Mouse (Mus musculus) erythroid progenitor cell, adult 5-6 weeks (primary cell): ENCODE data around the gene Abhd18. TPM values are rescaled to one million over a fixed set of nuclear protein-coding genes. Genes with fewer than 3 reads are reported as not detected.
"Not testable (repeated sequence)": the region's sequence is repeated elsewhere in the genome, so short reads cannot be mapped to it uniquely, and the experiment has no call there.

Source experiments
- ATAC-seq: replicated peaks from 2 replicates; pipeline ENCODE4 v1.8.0; 2016; ENCODE audit warnings: moderate number of reproducible peaks, mild to moderate bottlenecking, moderate TSS enrichment, inconsistent platforms; ENCODE audit not compliant: poor library complexity, low FRiP score, severe bottlenecking
- total RNA-seq, 2 experiments: library from RNA; stranded (forward) in 1 of 2; stranded (reverse) in 1 of 2; fragments of 150-400 nt in 1 of 2; fragments of 186-747, 209-891 nt in 1 of 2; gene quantifications; 2 replicates each; pipeline versions ENCODE4 v1.2.3 to v1.2.4; 2015 to 2017; ENCODE audit warnings: low replicate concordance in 2 of 2

Gene Abhd18
- total RNA-seq (2015; ENCODE audit: low replicate concordance): 0.36 and 7.1 TPM in 2 replicates
- 7.3 and 7.6 TPM in 2 replicates for total RNA-seq (2017; ENCODE audit: low replicate concordance)

DNA sequence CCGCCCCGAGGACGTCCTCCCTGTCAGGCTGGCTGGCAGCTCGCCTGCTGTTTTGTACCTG, at the start of gene Abhd18:
Gene Abhd18, plus strand, starts transcription at position 14 of the 61 bp plus-strand sequence.
- not testable (repeated sequence) for ATAC-seq

DNA sequence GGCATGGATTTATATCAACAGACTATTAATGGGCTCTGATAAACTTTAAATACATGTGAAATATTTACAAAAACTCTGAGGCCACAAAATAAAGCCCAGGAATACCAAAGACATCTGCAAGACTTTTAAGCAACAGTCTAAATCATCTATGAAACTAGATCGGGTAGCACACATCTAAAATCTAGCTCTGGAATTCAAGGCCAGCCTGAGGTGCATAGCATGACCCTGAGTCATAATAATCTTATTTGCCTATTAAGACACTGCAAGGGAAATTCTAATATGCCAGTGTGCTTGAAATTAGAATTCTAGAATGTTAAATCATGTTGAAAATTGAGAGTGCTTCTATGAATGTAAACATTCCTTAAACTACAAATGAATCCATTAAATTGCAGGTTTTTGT, 48.7 kb upstream of the Abhd18 start:
- ATAC-seq: no peak

- peak; percentile 83 for ATAC-seq
Measured at GRCm38 (mm10) chr3:40798500-40798899, 48.3 kb upstream of the Abhd18 start.

DNA sequence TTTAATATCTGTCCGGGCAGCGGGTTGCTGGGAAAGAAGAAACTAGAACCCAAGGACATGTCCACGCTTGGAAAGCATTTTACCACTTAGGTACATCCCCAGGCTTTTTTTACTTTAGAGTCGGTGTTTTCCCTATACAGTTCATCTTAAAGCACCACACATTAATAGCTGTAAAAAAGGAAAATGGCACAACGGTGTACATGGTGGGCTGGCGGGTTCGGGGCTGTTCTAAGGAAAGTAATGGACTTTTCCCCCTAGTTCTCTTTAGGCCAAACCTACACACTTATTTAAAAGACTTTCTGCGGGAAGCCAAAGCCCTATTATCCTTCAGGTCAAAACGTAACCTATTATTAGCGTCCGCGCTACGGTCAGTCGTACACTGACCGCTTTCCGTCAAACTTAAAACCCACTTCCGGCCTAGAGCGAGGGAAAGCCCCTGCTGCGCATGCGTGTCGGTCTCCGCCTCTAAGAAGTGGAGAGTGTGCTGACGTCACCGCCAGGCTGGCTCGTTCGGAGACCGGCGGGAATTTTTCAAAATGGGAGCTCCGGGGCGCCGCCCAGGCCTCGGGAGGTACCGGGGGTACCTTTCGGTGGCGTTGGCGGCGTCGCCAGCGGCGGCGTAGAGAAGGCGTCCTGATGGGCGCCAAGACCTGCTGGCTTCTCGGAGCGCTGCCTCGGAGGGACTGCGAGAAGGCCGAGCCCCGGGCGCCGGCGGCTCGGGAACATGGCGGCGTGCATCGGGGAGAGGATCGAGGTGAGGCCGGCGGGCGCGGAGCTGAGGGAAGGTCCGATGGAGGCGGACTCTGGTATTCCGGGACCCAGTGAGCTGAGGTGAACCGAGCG, 47.0 kb upstream of the Abhd18 start, which contains the start of gene Plk4:
Gene Plk4, plus strand, starts transcription at position 490 of the 843 bp plus-strand sequence.
- peak; percentile 88 for ATAC-seq

DNA sequence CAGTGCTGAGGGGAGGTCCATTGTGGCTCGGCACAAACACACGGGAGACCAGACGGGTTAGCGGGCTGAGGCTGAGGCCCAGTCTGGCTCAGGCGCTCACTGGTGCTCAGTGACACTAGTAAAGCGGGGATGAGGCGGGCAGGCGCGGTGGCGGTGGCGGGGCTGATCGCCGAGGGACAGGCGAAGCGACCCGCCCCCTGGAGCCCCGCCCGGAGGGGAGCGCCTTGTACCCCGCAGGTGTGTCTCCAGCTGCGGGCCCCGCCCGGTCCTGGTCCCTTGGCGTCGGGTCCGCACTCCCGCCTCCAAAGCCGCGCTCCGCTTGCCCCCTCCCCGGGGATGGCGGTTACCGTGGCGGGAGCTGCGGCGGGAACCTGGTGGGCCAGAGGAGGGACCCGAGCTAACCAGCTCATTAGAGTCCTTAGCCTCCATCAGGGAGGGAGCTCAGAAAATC, 46.4 kb upstream of the Abhd18 start:
- ATAC-seq: peak; percentile 77

- no peak for ATAC-seq
Measured at GRCm38 (mm10) chr3:40806871-40807270, 39.9 kb upstream of the Abhd18 start.

GRCm38 (mm10) chr3:40808686-40809085, 38.1 kb upstream of the Abhd18 start:
- no peak for ATAC-seq

GRCm38 (mm10) chr3:40809894-40810293, 36.9 kb upstream of the Abhd18 start:
- ATAC-seq: no peak

GRCm38 (mm10) chr3:40813275-40813674, 33.5 kb upstream of the Abhd18 start:
- no peak for ATAC-seq

GRCm38 (mm10) chr3:40845521-40845920, 1.2 kb upstream of the Abhd18 start:
- not testable (repeated sequence) for ATAC-seq

GRCm38 (mm10) chr3:40846473-40846956, 255 bp upstream of the Abhd18 start, which contains the start of gene Mfsd8:
Gene Mfsd8 (minus strand): TSS chr3:40846886.
- peak; percentile 95 for ATAC-seq

DNA sequence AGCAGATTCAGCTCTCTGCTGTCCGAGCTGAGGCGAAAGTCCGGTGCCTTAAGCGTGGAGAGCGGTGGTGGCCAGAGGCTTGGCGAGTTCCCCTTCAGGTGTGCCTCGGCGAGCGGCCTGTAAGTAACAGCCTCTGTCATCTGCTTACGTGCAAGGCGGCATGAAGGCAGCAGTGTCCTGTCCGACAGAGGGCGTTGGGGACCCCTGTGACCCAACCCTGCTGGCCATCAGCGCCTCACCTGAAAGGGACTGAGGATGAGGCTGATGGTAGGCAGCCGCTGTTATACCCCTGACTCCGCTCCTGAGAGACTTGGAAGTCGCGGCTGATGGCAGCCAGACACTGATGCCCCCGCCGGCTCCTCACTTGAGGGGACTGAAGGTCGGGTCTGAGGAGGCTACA, 248 bp downstream of the Abhd18 start:
- ATAC-seq: peak; percentile 67

DNA sequence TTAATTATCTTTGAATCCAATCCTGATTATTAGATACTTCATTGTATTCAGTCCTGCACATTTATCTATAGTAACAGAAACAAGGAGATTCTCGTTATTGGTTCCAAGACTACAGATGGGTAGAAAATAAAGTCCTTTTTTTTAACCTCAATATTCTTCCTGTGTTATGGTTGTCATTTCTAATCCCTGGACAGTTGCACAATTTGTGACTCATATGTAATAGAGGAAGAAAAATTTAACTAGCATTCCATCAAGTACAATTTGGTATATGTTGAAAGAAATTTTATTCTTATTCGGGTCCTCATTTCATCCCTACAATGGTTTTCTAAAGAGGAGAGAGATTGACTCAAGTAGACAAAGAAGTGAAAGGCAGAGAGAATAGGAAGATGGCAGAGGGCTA, 1.2 kb downstream of the Abhd18 start:
- not testable (repeated sequence) for ATAC-seq

GRCm38 (mm10) chr3:40853123-40853738, 6.5 kb downstream of the Abhd18 start:
- ATAC-seq: not testable (repeated sequence)

GRCm38 (mm10) chr3:40893816-40894258, 47.1 kb downstream of the Abhd18 start:
- ATAC-seq: peak; percentile 95

- not testable (repeated sequence) for ATAC-seq
Measured at GRCm38 (mm10) chr3:40894336-40894735, 47.6 kb downstream of the Abhd18 start.

GRCm38 (mm10) chr3:40902443-40902842, 55.7 kb downstream of the Abhd18 start, which contains the start of gene 1700034I23Rik:
Gene 1700034I23Rik (minus strand): TSS chr3:40902543.
- ATAC-seq: not testable (repeated sequence)

- ATAC-seq: no peak
Measured at GRCm38 (mm10) chr3:40938189-40938588, 91.4 kb downstream of the Abhd18 start.

DNA sequence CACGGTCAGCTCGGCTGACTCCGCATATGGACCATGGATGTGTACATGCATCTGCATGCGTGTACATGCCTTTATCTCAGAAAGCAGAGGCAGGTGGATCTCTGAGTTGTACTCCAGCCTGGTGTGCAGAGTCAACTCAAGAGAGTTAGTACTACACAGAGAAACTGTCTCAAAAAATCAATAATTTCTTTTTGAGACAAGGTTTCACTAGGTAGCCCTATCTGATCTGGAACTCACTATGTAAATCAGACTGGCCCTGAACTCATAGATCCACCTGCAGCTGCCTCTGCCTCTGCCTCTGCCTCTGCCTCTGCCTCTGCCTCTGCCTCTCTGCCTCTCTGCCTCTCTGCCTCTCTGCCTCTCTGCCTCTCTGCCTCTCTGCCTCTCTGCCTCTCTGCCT, 91.8 kb downstream of the Abhd18 start:
- ATAC-seq: no peak

DNA sequence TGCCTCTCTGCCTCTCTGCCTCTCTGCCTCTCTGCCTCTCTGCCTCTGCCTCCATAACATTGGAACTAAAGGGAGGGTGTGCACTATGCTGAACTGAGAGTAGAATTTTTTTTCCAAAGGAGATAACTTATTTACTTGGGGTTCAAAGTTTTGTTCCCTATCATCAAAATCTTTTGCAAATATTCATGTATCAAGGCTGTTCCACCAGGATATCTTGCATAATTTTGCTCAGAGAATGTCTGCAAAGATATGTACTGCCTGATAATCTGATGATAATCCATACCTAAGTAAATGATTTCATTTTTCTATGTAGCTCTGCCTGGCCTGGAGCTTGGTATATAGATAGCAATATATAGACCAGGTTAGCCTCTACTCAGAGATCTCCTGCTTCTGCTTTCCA, 92.2 kb downstream of the Abhd18 start:
- ATAC-seq: no peak
